Mouse (Mus musculus): Measurements from ENCODE around the gene P4ha3. TPM values are rescaled to one million over a fixed set of nuclear protein-coding genes. Genes with fewer than 3 reads are reported as not detected.
A peak's percentile ranks its signal among the peaks of the same experiment; 100 is the strongest.

The P4ha3 gene
- polyA plus RNA-seq, 1 experiment from 2014 or later, result 9.6 TPM

- WGBS, result 96% methylated on average over 8 of the region's 8 CpGs
- Histone ChIP-seq H3K27me3 (ENCODE audit: control insufficient read depth, insufficient read depth, low read length) (no peaks in the 10 kb centered on the region), H3K4me1 (replicated peaks; ENCODE audit: control insufficient read depth, insufficient read depth, low read length) (no peaks in the 10 kb centered on the region), H3K9me3 (ENCODE audit: control insufficient read depth, low read length) (no peaks in the 10 kb centered on the region), H3K27ac (ENCODE audit: low read depth, low read length) (no peak overlapping the region), H3K36me3 (ENCODE audit: control insufficient read depth, insufficient read depth, low read length) (no peaks in the 10 kb centered on the region), H3K4me3 (ENCODE audit: low read depth, low read length) (no peak overlapping the region), H3K9ac (ENCODE audit: low read depth, low read length) (no peak overlapping the region), H3K4me2 (replicated peaks; ENCODE audit: low read depth, low read length) (no peak overlapping the region)
- ATAC-seq (ENCODE audit: low FRiP score) (no peak), DNase-seq (ENCODE audit: low spot score) (no peak)
Observed at GRCm38 (mm10) chr7:100272369-100272768, 13.0 kb upstream of the P4ha3 start.

- ATAC-seq (ENCODE audit: low FRiP score), result no peak
- Histone ChIP-seq H3K36me3 (ENCODE audit: control insufficient read depth, insufficient read depth, low read length) (no peaks in the 10 kb centered on the region), H3K27me3 (ENCODE audit: control insufficient read depth, insufficient read depth, low read length) (no peaks in the 10 kb centered on the region), H3K9ac (ENCODE audit: low read depth, low read length) (no peak overlapping the region), H3K4me3 (ENCODE audit: low read depth, low read length) (no peak overlapping the region), H3K4me1 (replicated peaks; ENCODE audit: control insufficient read depth, insufficient read depth, low read length) (no peaks in the 10 kb centered on the region), H3K27ac (ENCODE audit: low read depth, low read length) (no peak overlapping the region), H3K9me3 (ENCODE audit: control insufficient read depth, low read length) (no peaks in the 10 kb centered on the region), H3K4me2 (replicated peaks; ENCODE audit: low read depth, low read length) (no peak overlapping the region)
- no peak for DNase-seq (ENCODE audit: low spot score)
- WGBS, result 85% methylated on average over 6 of the region's 6 CpGs
Observed at GRCm38 (mm10) chr7:100274507-100274906, 10.8 kb upstream of the P4ha3 start.

GRCm38 (mm10) chr7:100276397-100276796, 8.9 kb upstream of the P4ha3 start:
- Histone ChIP-seq H3K9me3 (ENCODE audit: control insufficient read depth, low read length) (no peaks in the 10 kb centered on the region), H3K4me2 (replicated peaks; ENCODE audit: low read depth, low read length) (no peak overlapping the region), H3K27me3 (ENCODE audit: control insufficient read depth, insufficient read depth, low read length) (no peaks in the 10 kb centered on the region), H3K4me3 (ENCODE audit: low read depth, low read length) (no peak overlapping the region), H3K9ac (ENCODE audit: low read depth, low read length) (no peak overlapping the region), H3K36me3 (ENCODE audit: control insufficient read depth, insufficient read depth, low read length) (no peaks in the 10 kb centered on the region), H3K4me1 (replicated peaks; ENCODE audit: control insufficient read depth, insufficient read depth, low read length) (no peaks in the 10 kb centered on the region), H3K27ac (ENCODE audit: low read depth, low read length) (no peak overlapping the region)
- 50% methylated on average over 2 of the region's 2 CpGs for WGBS
- ATAC-seq (ENCODE audit: low FRiP score), result no peak
- peak; percentile 50 for DNase-seq (ENCODE audit: low spot score)

DNA sequence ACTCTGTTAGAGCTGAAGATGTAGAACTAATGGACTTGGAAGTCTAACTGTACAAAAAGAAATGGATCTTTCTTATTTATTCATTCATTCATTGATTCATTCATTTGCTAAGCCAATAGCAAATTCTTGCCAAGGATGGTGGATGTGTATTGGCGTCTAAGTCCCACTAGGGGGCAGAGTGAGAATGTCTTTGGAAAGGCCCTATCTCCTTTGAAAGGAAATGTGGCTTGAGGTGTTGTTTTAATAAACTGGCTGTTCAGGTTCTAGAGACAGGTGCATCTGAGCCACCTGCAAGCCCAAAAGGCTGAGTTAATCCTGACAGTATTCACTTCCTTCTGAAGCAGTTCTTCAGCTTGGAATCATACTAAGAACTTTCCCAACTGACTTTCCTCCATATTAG, 5.5 kb upstream of the P4ha3 start:
- Histone ChIP-seq H3K36me3 (ENCODE audit: control insufficient read depth, insufficient read depth, low read length) (no peaks in the 10 kb centered on the region), H3K9me3 (ENCODE audit: control insufficient read depth, low read length) (no peaks in the 10 kb centered on the region), H3K4me2 (replicated peaks; ENCODE audit: low read depth, low read length) (no peak overlapping the region), H3K4me1 (replicated peaks; ENCODE audit: control insufficient read depth, insufficient read depth, low read length) (no peaks in the 10 kb centered on the region), H3K4me3 (ENCODE audit: low read depth, low read length) (no peak overlapping the region), H3K27me3 (ENCODE audit: control insufficient read depth, insufficient read depth, low read length) (peaks cover 2% of the 10 kb centered on the region), H3K27ac (ENCODE audit: low read depth, low read length) (no peak overlapping the region), H3K9ac (ENCODE audit: low read depth, low read length) (no peak overlapping the region)
- DNase-seq (ENCODE audit: low spot score) (peak; percentile 82), ATAC-seq (ENCODE audit: low FRiP score) (no peak)
- 0% methylated on average over 1 of the region's 1 CpGs for whole genome bisulfite sequencing

- H3K27ac ChIP-seq (ENCODE audit: low read depth, low read length), result no peak overlapping the region
- WGBS, result 40% methylated on average over 3 of the region's 3 CpGs
- no peak overlapping the region for H3K4me2 ChIP-seq (replicated peaks; ENCODE audit: low read depth, low read length)
- no peak; the same call in 1 of the 2 replicates for ATAC-seq (ENCODE audit: low FRiP score)
- no peaks in the 10 kb centered on the region for H3K9me3 ChIP-seq (ENCODE audit: control insufficient read depth, low read length)
- no peak overlapping the region for H3K4me3 ChIP-seq (ENCODE audit: low read depth, low read length)
- no peaks in the 10 kb centered on the region for H3K4me1 ChIP-seq (replicated peaks; ENCODE audit: control insufficient read depth, insufficient read depth, low read length)
- no peak overlapping the region for H3K9ac ChIP-seq (ENCODE audit: low read depth, low read length)
- peaks cover 2% of the 10 kb centered on the region for H3K27me3 ChIP-seq (ENCODE audit: control insufficient read depth, insufficient read depth, low read length)
- DNase-seq (ENCODE audit: low spot score), result no peak
- no peaks in the 10 kb centered on the region for H3K36me3 ChIP-seq (ENCODE audit: control insufficient read depth, insufficient read depth, low read length)
Observed at GRCm38 (mm10) chr7:100281596-100281995, 3.7 kb upstream of the P4ha3 start.

GRCm38 (mm10) chr7:100283298-100283697, 2.0 kb upstream of the P4ha3 start:
- H3K9ac ChIP-seq (ENCODE audit: low read depth, low read length), result no peak overlapping the region
- no peaks in the 10 kb centered on the region for H3K9me3 ChIP-seq (ENCODE audit: control insufficient read depth, low read length)
- no peaks in the 10 kb centered on the region for H3K36me3 ChIP-seq (ENCODE audit: control insufficient read depth, insufficient read depth, low read length)
- H3K4me3 ChIP-seq (ENCODE audit: low read depth, low read length), result no peak overlapping the region
- 33% methylated on average over 3 of the region's 3 CpGs for WGBS
- H3K4me2 ChIP-seq (replicated peaks; ENCODE audit: low read depth, low read length), result no peak overlapping the region
- peaks cover 2% of the 10 kb centered on the region for H3K27me3 ChIP-seq (ENCODE audit: control insufficient read depth, insufficient read depth, low read length)
- DNase-seq (ENCODE audit: low spot score) (no peak), ATAC-seq (ENCODE audit: low FRiP score) (no peak)
- no peak overlapping the region for H3K27ac ChIP-seq (ENCODE audit: low read depth, low read length)
- H3K4me1 ChIP-seq (replicated peaks; ENCODE audit: control insufficient read depth, insufficient read depth, low read length), result no peaks in the 10 kb centered on the region

- H3K9me3 ChIP-seq (ENCODE audit: control insufficient read depth, low read length), result no peaks in the 10 kb centered on the region
- H3K36me3 ChIP-seq (ENCODE audit: control insufficient read depth, insufficient read depth, low read length), result no peaks in the 10 kb centered on the region
- ATAC-seq (ENCODE audit: low FRiP score), result no peak
- DNase-seq (ENCODE audit: low spot score), result peak; percentile 71
- no peak overlapping the region for H3K4me2 ChIP-seq (replicated peaks; ENCODE audit: low read depth, low read length)
- H3K9ac ChIP-seq (ENCODE audit: low read depth, low read length), result no peak overlapping the region
- no peaks in the 10 kb centered on the region for H3K4me1 ChIP-seq (replicated peaks; ENCODE audit: control insufficient read depth, insufficient read depth, low read length)
- H3K4me3 ChIP-seq (ENCODE audit: low read depth, low read length), result no peak overlapping the region
- 35% methylated on average over 7 of the region's 7 CpGs for WGBS
- H3K27me3 ChIP-seq (ENCODE audit: control insufficient read depth, insufficient read depth, low read length), result peaks cover 2% of the 10 kb centered on the region
- peak overlapping the region; percentile 75 for H3K27ac ChIP-seq (ENCODE audit: low read depth, low read length)
Observed at GRCm38 (mm10) chr7:100287748-100288578, 2.6 kb downstream of the P4ha3 start.

DNA sequence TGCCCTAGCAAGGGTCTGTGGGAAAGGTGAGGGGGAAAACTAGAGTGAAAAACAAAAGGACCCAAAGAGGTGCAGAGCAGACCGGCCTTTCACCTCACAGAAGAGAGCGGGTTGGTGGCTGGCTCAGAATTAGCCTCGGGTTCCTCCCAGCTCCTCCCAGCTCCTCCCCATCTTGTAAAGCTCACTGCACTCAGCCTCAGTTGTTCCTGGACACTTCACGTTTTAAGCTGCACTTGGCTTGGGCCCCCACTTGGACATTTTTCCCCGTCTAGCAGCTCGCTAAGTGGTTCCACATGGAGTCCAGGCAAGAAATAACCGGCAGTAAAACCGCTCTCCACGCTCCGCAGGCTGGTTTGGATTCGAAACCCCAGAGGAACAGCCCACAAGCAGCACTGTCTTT, 3.3 kb downstream of the P4ha3 start:
- Histone ChIP-seq H3K9ac (ENCODE audit: low read depth, low read length) (0 out of 2 replicates have a peak overlapping the region, but pooled peaks have one; percentile 11), H3K4me3 (ENCODE audit: low read depth, low read length) (no peak overlapping the region), H3K27ac (ENCODE audit: low read depth, low read length) (peak overlapping the region; percentile 75), H3K4me2 (replicated peaks; ENCODE audit: low read depth, low read length) (peak overlapping the region; percentile 19; the same call in 1 of the 2 replicates), H3K9me3 (ENCODE audit: control insufficient read depth, low read length) (no peaks in the 10 kb centered on the region), H3K36me3 (ENCODE audit: control insufficient read depth, insufficient read depth, low read length) (no peaks in the 10 kb centered on the region), H3K27me3 (ENCODE audit: control insufficient read depth, insufficient read depth, low read length) (peaks cover 2% of the 10 kb centered on the region), H3K4me1 (replicated peaks; ENCODE audit: control insufficient read depth, insufficient read depth, low read length) (no peaks in the 10 kb centered on the region)
- 41% methylated on average over 11 of the region's 11 CpGs for WGBS
- DNase-seq (ENCODE audit: low spot score) (peak; percentile 44), ATAC-seq (ENCODE audit: low FRiP score) (no peak)

- ATAC-seq (ENCODE audit: low FRiP score) (no peak), DNase-seq (ENCODE audit: low spot score) (no peak)
- H3K9ac ChIP-seq (ENCODE audit: low read depth, low read length), result no peak overlapping the region
- 86% methylated on average over 8 of the region's 8 CpGs for WGBS
- no peaks in the 10 kb centered on the region for H3K4me1 ChIP-seq (replicated peaks; ENCODE audit: control insufficient read depth, insufficient read depth, low read length)
- no peaks in the 10 kb centered on the region for H3K9me3 ChIP-seq (ENCODE audit: control insufficient read depth, low read length)
- no peak overlapping the region for H3K4me2 ChIP-seq (replicated peaks; ENCODE audit: low read depth, low read length)
- H3K27ac ChIP-seq (ENCODE audit: low read depth, low read length), result no peak overlapping the region
- H3K4me3 ChIP-seq (ENCODE audit: low read depth, low read length), result no peak overlapping the region
- H3K27me3 ChIP-seq (ENCODE audit: control insufficient read depth, insufficient read depth, low read length), result no peaks in the 10 kb centered on the region
- no peaks in the 10 kb centered on the region for H3K36me3 ChIP-seq (ENCODE audit: control insufficient read depth, insufficient read depth, low read length)
Observed at GRCm38 (mm10) chr7:100293546-100293945, 8.2 kb downstream of the P4ha3 start.
